Mouse (Mus musculus) layer of hippocampus, adult 11-12 months (tissue): ENCODE results near the gene Sgms2.
A peak's percentile ranks its signal among the peaks of the same experiment; 100 is the strongest.
"Not testable (repeated sequence)": the region's sequence is repeated elsewhere in the genome, so short reads cannot be mapped to it uniquely, and the experiment has no call there.

Source experiments
- DNase-seq: peaks from one replicate; pipeline ENCODE4 v3.0.0; 2022; ENCODE audit warnings: low spot score

Gene Sgms2

DNA sequence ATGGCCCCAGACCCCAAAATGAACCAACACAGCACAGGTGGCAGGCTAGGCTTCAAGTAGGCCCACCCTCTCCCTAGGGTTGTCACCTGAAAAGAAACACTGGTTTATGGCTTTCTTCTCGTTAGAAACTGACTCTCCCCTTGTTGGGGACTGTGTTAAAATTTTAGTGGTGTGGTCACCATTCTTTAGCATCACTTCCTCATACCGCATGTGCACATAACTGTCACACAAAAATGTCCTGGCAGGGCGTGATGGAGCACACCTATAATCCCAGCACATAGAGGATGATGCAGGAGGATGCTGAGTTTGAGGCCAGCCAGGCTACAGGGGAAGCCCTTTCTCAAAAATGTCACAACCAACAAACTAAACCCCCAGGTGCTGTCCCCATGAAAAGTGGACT lies 133.6 kb downstream of the Sgms2 start:
- DNase-seq = no peak

DNA sequence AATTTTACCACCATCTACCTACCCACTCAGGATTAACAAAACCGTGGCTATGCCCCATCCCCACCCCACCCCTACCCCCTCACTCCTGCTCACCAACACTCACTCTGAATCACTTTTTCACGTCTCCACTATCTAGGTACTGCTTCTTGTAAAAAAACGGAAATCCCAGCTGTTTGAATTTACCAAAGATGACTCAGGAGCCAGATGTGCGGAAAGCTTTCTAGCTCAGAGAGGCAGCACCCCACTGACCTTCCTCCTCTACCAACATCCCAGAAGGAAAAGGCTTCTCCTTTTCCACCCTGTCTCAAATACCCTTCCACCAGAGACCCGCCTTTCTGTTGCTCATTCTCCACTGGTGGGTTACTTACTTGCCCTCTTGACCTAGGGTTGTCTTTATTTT lies 135.2 kb downstream of the Sgms2 start:
- DNase-seq = no peak

DNA sequence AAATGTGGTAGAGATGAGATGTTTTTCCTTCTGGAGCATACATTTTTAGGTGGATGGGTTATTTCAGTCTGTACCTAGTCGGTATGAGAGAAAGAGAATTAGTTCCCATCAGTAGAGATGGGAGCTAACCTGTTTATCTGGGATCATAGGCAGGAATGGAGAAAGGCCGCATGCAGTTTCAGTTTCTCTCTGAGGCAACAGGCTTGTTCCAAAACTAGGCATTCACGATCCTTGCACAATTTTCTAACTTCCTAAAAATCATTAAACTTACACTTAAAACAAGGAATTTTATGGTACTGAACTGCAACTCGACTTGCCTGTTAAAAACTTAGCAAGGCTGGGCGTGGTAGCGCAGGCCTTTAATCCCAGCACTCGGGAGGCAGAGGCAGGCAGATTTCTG lies 140.7 kb downstream of the Sgms2 start:
- DNase-seq = no peak

DNA sequence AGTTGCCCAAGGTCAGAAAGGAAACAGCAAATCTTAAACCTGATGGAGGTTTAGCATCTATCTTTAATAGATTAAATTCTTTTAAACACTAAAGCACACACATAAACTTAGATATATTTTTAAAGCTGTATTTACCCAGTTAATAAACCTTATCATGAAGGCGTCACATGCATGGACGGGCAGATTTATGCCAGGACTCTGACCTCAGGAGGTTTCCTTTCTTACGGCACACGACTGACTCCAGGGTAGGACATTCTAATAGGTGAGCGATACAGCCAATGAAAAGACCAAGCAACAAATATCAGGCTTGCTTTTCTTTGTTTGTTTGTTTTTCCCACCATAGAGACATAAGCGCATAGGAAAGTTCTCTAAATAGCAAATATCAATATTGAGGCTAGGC lies 142.2 kb downstream of the Sgms2 start:
- DNase-seq = no peak

DNA sequence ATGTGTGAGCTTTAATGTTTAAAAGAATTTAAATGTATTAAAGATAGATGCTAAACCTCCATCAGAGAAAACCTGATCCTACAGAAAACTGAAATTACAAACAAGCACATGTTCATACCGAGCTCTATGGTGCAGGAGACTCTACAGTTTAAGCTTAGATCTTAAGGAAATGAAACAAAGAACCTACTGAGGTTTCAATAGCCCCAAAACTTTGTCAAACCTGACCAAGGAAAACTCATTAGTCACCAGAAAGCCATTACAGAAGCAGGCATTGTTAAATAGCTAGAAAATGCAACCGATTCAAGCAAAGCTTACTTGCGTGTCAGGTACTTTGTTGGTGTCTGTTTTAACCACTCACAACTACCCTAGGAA lies 142.6 kb downstream of the Sgms2 start:
- no peak for DNase-seq

DNA sequence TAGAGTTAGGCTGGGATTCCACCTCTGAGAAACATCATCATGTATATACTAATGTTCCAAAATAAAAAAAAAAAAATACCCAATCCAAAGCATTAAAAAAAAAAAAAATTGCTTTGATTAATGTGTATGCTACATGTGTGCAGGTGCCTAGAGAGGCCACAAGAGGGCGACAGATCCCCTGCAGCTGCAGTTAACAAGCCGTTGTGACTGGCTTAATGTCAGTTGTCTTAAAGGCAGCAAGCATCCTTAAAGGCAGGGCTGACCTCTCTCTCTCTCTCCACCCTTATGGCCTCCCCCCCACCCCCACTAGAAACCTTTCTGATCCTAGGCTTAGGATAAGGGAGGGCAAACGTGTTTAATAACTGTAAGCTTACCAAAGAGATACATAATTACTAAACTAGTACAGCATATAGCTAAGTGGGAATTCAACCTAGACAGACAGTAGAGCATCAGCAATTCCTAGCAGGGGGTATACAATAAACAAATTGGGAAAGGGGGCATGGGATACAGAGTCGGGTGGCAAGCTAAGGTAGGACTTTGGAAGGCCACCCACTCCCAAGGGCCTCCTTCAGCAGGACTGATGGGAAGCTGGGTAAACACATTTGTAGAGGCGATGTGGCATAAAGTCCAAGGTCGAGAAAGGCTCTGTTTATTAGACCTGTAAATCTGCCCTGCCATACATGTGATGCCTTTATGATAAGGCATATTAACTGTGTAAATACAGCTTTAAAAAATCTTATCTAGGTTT lies 143.2 kb downstream of the Sgms2 start:
- no peak for DNase-seq

DNA sequence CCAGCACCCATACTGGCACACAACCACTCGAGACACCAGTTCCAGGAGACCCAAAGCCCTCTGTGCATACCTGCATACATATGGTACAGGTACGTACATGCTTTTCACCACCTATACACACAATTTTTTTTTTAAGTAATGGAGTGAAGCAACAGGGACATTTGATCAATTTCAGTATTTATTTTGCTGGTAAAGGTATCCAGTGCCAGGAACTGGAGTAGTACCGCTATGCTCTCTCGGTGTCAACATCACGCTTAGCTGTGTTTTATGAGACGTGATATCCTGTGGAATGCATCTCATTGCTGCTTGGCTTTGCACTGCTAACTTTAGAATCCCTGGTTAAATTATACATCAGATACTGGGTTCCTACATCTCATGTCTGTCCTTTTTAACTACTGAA lies 145.3 kb downstream of the Sgms2 start:
- DNase-seq = no peak

DNA sequence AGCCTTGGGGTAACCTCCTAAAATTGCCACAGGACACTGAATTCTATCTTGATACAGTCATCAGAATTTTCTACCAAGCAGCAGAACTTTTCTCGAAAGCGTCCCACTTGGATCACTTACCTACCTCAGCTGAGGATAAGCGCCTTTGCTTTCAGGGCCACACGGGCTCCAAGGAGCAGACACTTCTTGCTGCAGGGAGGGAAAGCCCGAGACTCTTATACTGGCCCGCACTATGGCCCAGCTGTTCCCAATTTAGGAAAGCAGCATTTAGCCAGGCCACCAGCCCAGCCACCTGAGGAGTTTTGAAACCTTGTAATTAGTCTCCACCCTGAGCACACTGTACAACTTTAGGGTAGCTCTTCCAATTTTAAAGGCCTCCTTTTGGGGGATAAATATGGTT lies 147.9 kb downstream of the Sgms2 start:
- no peak for DNase-seq

DNA sequence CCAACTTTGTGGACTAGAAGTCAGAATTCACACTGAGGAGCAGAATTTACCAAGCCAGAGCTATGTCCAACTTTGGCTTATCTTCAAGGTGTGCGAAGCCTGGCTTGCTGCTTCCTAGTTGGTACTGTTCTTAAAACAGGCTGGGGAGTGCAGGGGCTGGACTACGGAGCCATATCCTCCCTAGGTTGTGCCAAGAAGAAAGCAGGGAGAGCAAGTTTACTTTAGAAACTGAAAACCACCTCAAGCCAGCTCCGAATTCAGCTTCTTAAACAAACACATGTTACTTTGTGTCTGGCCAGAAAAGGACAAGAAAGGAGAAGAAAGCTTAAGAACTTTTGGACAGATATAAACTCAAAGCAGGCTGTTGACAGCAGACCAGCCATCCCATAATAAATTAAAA lies 150.3 kb downstream of the Sgms2 start:
- DNase-seq = no peak

DNA sequence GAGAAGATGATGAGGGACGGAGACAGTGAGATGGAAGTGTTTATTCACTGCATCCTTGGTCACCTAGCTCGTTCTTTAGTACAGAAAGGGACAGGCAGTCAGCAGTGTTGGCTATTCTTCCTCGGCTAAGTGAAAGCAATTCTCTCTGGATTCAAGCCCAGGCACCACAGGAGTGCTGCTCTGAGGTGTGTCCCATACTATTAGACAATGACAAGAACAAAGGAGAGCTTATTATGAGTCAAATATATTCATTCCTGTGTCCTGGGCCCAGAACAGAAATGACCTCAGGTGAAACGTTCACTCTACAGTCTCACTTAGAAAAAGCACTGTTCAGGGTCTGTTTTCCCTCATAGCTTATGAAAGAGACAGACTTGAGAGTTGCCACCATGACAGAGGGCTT lies 151.9 kb downstream of the Sgms2 start:
- DNase-seq = no peak

DNA sequence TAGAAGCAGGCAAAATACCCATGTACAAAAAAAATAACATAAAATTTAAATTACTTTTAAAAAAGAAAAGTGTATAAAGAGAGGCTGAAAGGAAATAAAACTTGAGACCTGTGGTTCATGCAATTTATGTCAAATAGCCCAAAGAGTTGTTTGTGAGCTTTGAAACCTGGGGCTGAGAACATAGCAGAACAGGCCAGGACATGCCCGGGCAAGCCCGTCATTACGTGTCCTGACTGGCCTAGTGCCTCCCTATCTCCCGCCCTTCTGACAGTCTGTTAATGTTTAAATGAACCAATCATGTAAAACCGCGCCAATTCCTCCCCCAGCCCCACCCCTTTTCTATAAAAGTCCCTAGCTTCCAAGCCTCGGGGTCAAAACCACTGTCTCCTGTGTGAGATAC lies 153.5 kb downstream of the Sgms2 start:
- not testable (repeated sequence) for DNase-seq

DNA sequence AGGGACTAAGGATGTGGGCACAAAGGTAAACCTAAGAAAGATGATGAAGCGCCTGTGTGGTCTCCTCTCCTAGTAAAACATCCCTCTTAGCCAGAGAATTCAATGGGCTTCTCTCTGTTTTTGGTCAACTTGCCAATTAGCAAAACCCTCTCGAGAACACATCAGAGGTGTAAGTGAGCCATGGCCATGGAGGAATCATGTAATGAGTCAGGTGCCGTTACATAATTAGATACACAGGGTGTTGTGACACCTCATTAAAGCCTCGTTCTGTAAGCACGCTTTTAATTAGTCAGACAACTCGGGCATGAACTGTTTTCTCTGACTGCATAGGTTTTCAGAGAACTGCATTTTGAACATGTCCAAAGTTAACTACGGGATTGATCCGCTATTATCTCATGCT lies 154.6 kb downstream of the Sgms2 start:
- no peak for DNase-seq

DNA sequence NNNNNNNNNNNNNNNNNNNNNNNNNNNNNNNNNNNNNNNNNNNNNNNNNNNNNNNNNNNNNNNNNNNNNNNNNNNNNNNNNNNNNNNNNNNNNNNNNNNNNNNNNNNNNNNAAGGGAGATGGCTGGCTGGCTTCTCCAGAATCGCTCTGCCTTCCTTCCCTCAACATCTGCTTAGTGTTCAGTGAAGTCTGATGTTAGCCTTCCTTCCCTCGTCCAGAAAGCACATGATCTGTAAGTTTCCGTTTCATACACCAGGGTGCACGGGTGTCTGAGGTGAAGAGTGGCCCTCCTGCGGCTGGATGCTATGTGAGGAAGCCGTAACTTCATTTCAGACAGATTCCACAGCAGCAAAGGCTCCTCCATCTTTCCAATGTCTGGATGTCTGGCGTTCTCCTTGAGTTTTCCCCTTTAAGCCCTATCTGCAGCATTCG lies 156.1 kb downstream of the Sgms2 start:
- no peak for DNase-seq

DNA sequence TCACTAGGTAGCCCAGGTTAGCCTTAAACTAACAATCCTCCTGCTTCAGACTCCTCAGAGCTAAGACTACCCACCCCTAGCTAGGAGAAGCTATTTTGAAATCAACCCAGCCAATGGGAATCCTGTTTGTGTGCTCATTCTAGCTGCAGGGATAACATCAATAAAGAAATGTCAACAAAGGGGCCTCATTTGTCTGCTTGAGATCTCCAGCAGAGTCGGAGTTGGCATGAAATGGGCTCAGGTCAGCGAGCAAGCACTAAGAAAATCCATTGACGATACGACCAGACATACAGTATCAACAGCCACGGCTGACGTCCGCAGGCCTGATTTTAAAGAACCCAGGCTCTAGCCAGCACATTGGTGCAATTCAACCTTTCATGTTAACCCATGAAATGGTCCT lies 164.0 kb downstream of the Sgms2 start:
- no peak for DNase-seq

DNA sequence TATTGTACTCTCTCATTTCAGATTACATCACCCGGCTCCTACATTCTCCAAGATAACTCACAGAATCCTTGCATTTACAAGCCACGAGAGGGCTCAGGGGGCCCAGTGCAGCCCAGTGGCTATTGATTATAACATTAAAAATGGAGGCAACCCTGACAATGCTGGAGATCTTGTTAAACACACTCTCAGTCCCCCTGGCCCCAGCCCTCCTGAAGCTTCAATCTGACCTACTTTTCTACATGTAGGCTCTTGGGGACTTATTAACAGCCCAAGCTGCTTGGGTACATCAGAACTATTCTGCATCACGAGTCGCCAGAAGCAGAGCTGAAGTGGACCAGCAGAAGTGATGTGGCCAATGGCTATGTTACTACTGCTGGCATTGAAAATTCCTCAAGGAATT lies 164.6 kb downstream of the Sgms2 start:
- DNase-seq = no peak

DNA sequence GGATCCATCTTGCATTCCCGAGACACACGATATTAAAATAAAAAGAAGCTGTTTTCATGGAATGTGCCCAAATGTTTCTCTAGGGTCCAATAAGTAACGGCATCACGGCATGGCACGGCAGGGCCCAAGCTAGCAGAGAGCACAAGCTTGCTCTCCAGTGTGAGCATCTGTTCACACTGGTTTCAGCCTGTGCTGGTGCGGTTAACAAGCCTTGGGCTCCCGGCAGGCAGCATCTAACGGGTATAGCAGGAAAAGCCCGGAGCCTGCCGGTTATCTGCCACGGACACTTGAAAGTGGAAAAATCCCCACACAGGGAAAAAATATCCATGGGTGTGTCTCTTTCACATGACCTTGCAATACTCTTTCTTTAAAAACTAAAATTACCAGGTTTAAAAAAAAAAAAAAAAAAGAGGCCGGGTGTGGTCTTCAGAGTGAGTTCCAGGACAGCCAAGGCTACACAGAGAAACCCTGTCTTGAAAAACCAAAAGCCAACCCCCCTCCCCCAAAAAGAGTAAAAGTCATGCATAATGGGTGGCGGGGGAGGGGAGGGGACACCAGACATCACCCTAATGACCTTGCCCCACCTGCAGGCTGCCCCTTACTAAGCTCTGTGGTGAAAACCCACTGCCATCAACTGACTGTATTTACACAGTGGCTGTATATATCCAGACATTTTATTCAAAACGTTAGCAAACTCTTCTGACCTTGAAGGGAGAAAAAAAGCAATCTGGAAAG lies 169.0 kb downstream of the Sgms2 start:
- no peak for DNase-seq

DNA sequence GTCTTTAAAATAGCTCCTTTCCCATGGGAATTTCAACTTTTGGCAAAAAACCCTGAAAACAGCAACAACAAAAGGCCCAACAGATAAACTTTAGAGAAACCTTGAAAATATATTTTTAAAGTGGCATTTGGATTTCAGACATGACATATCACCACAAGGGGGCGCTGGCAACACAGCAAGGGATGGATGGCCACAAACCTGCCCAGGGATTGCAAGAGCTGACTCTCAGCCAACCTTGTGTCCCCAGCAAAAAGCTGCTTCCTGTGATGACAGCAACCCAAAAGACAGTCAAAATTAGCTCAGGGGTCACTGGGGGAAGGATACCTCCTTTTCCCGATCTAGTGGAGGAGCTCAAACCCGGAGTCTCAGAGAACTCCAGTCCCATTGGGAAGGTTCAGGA lies 171.0 kb downstream of the Sgms2 start:
- peak; percentile 84 for DNase-seq

DNA sequence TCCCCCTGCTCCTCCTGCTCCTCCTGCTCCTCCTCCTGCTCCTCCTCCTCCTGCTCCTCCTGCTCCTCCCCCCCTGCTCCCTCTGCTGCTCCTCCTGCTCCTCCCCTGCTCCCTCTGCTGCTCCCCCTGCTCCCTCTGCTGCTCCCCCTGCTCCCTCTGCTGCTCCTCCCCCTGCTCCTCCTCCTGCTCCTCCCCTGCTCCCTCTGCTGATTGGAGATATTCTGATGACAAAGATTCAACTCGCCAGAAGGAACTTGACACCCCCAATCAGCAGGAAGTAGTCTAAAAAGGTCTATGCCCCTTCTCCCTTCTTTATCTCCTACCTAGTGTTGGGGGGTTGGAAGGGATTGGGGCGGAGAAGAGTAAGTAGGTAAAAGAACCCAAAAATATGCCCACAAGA lies 173.0 kb downstream of the Sgms2 start:
- no peak for DNase-seq

DNA sequence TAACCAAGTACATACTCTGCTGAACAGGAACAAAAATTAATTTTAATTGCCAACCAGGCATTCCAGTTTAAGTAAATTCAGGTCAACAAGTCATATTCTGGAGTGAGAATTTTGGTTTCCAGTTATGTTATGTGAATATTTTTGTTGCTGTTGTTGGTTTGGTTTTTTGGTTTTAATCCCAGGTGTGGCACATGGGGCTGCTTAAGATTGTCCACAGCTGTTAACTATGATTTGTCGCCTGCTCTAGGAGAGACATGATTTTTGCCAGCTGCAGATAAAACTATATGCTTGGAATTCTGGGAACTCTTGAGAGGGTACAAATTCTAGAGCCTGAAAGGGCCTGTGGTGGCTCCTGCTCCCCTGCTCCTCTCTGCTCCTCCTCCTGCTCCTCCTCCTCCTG lies 174.1 kb downstream of the Sgms2 start:
- DNase-seq = no peak

DNA sequence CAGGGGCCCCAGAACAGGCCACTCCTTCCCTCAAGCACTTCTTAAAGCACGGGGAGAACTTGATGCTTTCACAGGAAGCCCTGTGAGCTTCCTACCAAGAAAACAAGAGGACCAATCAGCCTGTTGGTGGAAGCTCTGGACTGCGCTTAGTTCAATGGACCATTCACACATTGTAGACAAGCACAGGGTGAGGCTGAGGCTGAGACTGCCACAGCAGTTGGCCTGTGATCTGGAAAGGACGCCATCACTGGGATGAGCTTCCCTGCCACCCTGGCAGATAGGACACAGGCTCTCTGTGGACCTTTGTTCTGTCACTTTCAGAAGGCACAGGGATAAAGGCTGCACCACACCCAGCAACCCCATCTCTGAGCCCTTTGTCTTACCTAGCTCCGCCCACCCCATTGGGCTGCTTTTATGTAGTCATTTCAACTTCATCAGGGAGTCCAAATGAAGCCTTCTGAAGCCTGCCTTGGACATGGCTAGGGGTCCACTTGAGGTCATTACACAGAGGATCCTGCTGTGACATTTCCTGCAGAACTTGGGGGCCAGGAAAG lies 175.2 kb downstream of the Sgms2 start:
- DNase-seq = no peak

DNA sequence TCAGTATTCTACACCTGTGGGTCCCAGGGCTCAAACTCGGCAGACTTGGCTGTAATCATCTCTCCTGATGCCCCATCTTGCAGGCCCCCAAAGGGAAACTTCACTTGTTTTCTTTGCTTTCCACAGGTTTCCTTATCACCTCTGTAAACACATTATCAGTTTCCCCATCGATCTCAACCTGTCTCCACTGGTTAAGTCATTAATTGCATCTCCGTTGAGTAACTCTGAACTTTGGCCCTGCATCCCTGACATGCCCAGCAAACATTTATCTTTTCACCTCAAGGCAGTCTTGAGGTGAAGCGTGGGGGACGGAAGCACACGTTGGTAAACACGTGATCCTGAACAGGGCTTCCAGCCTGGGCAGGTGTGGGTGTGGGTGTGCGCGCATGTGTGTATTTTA lies 178.9 kb downstream of the Sgms2 start:
- DNase-seq = no peak

DNA sequence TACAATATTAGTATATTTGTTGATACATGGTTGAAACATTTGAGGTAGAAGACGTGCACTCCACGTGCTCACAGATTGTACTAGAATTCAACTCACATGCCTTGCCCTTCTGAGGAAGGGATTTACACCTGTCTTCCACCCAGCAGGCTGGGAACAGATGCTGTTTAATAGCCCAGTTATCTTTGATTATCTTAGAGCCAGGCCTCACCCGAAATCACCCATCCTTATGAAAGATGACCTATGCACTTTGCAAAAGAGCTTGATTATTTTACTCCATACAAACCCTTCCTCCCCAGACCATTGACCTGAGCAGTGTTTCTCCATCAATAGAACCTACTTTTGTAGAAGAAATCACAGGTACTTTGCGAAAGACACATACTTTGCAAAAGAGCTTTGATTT lies 180.6 kb downstream of the Sgms2 start:
- no peak for DNase-seq

DNA sequence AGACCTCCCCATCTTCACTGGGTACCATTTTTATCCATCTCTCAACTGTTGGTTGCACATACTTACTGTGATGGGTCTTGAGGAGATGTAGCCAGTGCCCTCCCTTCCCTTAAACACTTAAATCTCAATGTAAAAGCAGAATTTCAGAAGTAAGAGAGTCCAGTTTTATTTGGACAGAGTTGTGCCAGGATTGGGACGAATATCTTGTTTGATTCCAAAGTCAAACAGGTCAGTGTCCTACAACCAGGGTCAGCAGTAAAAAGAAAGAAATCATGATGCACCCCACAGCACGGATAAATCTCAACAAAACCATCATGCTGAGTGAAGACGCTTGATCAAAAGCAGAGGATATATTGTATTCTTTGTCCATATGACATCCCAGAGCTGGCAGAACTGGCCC lies 183.4 kb downstream of the Sgms2 start:
- DNase-seq = no peak

DNA sequence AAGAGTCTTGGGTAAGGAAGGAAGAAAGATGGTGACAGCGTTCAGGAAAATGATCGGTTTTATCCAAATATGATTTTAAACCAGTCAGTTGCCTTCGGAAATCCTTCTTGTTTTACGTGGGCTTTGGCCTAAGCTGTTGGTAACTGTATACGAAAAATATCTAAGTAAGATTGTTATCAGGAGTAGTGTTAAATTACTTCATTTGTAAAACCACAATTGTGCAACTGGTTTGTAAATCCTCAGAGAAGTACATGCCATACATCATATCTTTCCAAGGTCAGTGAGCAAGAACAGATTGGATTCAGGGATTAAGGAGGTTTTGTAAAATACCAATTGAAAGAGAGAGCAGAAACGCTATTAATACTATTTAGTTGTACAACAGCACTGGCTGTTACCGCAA lies 185.0 kb downstream of the Sgms2 start:
- no peak for DNase-seq
